Mouse (Mus musculus) adrenal gland, postnatal 4 days (tissue): ENCODE data around the gene Apoa2. TPM values are rescaled to one million over a fixed set of nuclear protein-coding genes. Genes with fewer than 3 reads are reported as not detected.

Experiments
- total RNA-seq, 2 experiments: library from RNA; stranded (reverse); gene quantifications; 2 replicates each; pipeline ENCODE4 v1.2.3; 2021

Gene Apoa2
- total RNA-seq, 2 experiments from 2014 or later: 18.3 to 847 TPM

Other genes with a start within 250 kb of the Apoa2 start
- 10 to 100 TPM in 1 of 2 experiments, 1 to 10 TPM in 1; 7.0 to 11.3 TPM for gene Fcgr2b, start 248.5 kb upstream of the Apoa2 start, total RNA-seq
- gene Fcgr4, start 206.1 kb upstream of the Apoa2 start, total RNA-seq: 1 to 10 TPM; 1.8 to 2.1 TPM
- gene Fcgr3, start 160.1 kb upstream of the Apoa2 start, total RNA-seq: 10 to 100 TPM; 13.8 to 15.7 TPM
- gene Cfap126, start 111.1 kb upstream of the Apoa2 start, total RNA-seq: 1 to 10 TPM; 2.1 to 2.7 TPM
- 100 to 1,000 TPM; 359 to 386 TPM for gene Sdhc, start 74.5 kb upstream of the Apoa2 start, total RNA-seq
- gene Mpz, start 74.3 kb upstream of the Apoa2 start, total RNA-seq: 10 to 100 TPM; 23.9 to 53.3 TPM
- 10 to 100 TPM; 29.5 to 32.0 TPM for gene Pcp4l1, start 28.8 kb upstream of the Apoa2 start, total RNA-seq
- gene Nr1i3, start 11.1 kb upstream of the Apoa2 start, total RNA-seq: 10 to 100 TPM in 1 of 2 experiments, under 1 TPM in 1; 0.92 to 10.3 TPM
- 10 to 100 TPM; 41.6 to 43.5 TPM for gene Tomm40l, start 2.5 kb upstream of the Apoa2 start, total RNA-seq
- gene Fcer1g, start 9.3 kb downstream of the Apoa2 start, total RNA-seq: 10 to 100 TPM; 22.4 to 23.2 TPM
- gene Adamts4, start 25.4 kb downstream of the Apoa2 start, total RNA-seq: 1 to 10 TPM; 4.3 to 4.5 TPM
- gene Ndufs2, start 26.3 kb downstream of the Apoa2 start, total RNA-seq: 100 to 1,000 TPM; 446 to 477 TPM
- gene B4galt3, start 45.3 kb downstream of the Apoa2 start, total RNA-seq: 10 to 100 TPM; 48.4 to 56.3 TPM
- 10 to 100 TPM; 55.8 to 57.1 TPM for gene Ppox, start 56.1 kb downstream of the Apoa2 start, total RNA-seq
- 10 to 100 TPM; 51.4 to 56.0 TPM for gene Usp21, start 62.9 kb downstream of the Apoa2 start, total RNA-seq
- 100 to 1,000 TPM; 138 to 155 TPM for gene Ufc1, start 70.0 kb downstream of the Apoa2 start, total RNA-seq
- gene Dedd, start 104.1 kb downstream of the Apoa2 start, total RNA-seq: 10 to 100 TPM; 41.2 to 43.1 TPM
- 10 to 100 TPM; 62.0 to 68.3 TPM for gene Nit1, start 120.6 kb downstream of the Apoa2 start, total RNA-seq
- 100 to 1,000 TPM; 120 to 125 TPM for gene Pfdn2, start 120.6 kb downstream of the Apoa2 start, total RNA-seq
- gene Klhdc9, start 135.7 kb downstream of the Apoa2 start, total RNA-seq: 1 to 10 TPM; 6.2 to 6.8 TPM
- under 1 TPM; 0.34 to 0.59 TPM for gene Nectin4, start 145.0 kb downstream of the Apoa2 start, total RNA-seq
- gene Arhgap30, start 163.9 kb downstream of the Apoa2 start, total RNA-seq: 1 to 10 TPM; 3.2 to 4.7 TPM
- gene Usf1, start 186.3 kb downstream of the Apoa2 start, total RNA-seq: 10 to 100 TPM; 81.4 to 84.8 TPM
- gene Tstd1, start 193.8 kb downstream of the Apoa2 start, total RNA-seq: 10 to 100 TPM in 1 of 2 experiments, 1 to 10 TPM in 1; 6.3 to 15.1 TPM
- gene F11r, start 212.5 kb downstream of the Apoa2 start, total RNA-seq: 10 to 100 TPM; 43.0 to 47.0 TPM